Mouse (Mus musculus) midbrain, embryonic 16.5 days (tissue): ENCODE measurements around the gene Tmem138. TPM values are rescaled to one million over a fixed set of nuclear protein-coding genes. Genes with fewer than 3 reads are reported as not detected.
"Not testable (repeated sequence)": the region's sequence is repeated elsewhere in the genome, so short reads cannot be mapped to it uniquely, and the experiment has no call there.

Experiments
- ATAC-seq: fragments of 200-750 bp; cut with Nextera tagmentation; 2 replicates; pipeline ENCODE4 v1.8.0; 2017; ENCODE audit warnings: moderate TSS enrichment
- H3K27ac ChIP-seq: fragments of 300-500 bp; sonication (generic); 2 replicates; pipeline ENCODE4 v1.5.1; 2014; ENCODE audit warnings: mild to moderate bottlenecking, low read length, mixed read lengths
- H3K27me3 ChIP-seq: fragments of 300-500 bp; sonication (generic); 2 replicates; pipeline ENCODE4 v1.6.1; 2014; ENCODE audit warnings: low read depth, low read length, mixed read lengths; ENCODE audit not compliant: control insufficient read depth, insufficient read depth
- H3K36me3 ChIP-seq: fragments of 300-500 bp; sonication (generic); 2 replicates; pipeline ENCODE4 v1.6.1; 2014; ENCODE audit warnings: mild to moderate bottlenecking, low read length, moderate library complexity, mixed read lengths; ENCODE audit not compliant: control insufficient read depth, insufficient read depth
- H3K4me1 ChIP-seq: fragments of 300-500 bp; sonication (generic); 2 replicates; pipeline ENCODE4 v1.6.1; 2014; ENCODE audit warnings: mild to moderate bottlenecking, low read length, mixed read lengths; ENCODE audit not compliant: control insufficient read depth, insufficient read depth
- H3K4me2 ChIP-seq: fragments of 300-500 bp; sonication (generic); 2 replicates; pipeline ENCODE4 v1.6.1; 2014; ENCODE audit warnings: mild to moderate bottlenecking, low read length, mixed read lengths
- H3K4me3 ChIP-seq: fragments of 300-500 bp; sonication (generic); 2 replicates; pipeline ENCODE4 v1.5.1; 2014; ENCODE audit warnings: low read depth, mild to moderate bottlenecking, low read length, moderate library complexity, mixed read lengths
- H3K9ac ChIP-seq: fragments of 300-500 bp; sonication (generic); 2 replicates; pipeline ENCODE4 v1.6.1; 2014; ENCODE audit warnings: low read depth, low read length, mixed read lengths
- H3K9me3 ChIP-seq: fragments of 300-500 bp; sonication (generic); replicated peaks from 2 replicates; pipeline ENCODE4 v1.6.1; 2014; ENCODE audit warnings: mild to moderate bottlenecking, low read length, mixed read lengths; ENCODE audit not compliant: control insufficient read depth, poor library complexity, severe bottlenecking
- WGBS: fragments of 180-500 bp; shearing (Covaris S2); extraction: QIAGEN DNeasy Blood & Tissue Kit; methylation state at CpG from one replicate; pipeline ENCODE4 v1.1.7; 2014; 5-methylcytosine and 5-hydroxymethylcytosine counted together
- polyA plus RNA-seq: library from polyadenylated mRNA; unstranded; fragments of >200 nt; fragmentation: Nextera tagmentation; extraction: Ambion mirVana; gene quantifications from 2 replicates; pipeline ENCODE4 v1.2.1, GENCODE M21; 2015

Tmem138 gene
- polyA plus RNA-seq, 1 experiment from 2014 or later: 37.8 TPM

DNA sequence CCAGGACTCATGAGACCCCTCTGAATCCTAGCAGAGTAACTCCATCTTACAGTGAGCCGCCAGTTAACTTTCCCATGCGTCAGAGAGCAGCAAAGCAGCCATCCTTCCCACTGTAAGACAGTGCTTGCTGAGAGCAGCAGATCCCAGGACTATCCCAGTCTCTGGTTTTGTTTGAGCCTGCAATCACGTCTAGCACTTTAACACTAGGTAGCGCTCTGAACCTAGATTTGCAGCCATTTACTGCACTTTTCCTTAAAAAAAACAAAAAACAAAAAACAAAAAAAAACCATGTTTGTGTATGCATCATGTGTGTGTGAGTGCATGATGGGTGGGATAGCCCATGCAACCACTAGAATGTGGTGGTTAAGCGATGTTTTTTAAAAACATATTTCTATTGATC is 17.1 kb downstream of the Tmem138 start:
- H3K27ac ChIP-seq: no peak overlapping the region
- ATAC-seq: no peak
- H3K4me3 ChIP-seq: no peak overlapping the region
- no peaks in the 10 kb centered on the region for H3K27me3 ChIP-seq
- no peaks in the 10 kb centered on the region for H3K9me3 ChIP-seq
- H3K4me1 ChIP-seq: peaks cover 11% of the 10 kb centered on the region
- H3K9ac ChIP-seq: no peak overlapping the region
- H3K4me2 ChIP-seq: no peak overlapping the region
- no peaks in the 10 kb centered on the region for H3K36me3 ChIP-seq
- WGBS: 37% methylated on average over 5 of the region's 5 CpGs

DNA sequence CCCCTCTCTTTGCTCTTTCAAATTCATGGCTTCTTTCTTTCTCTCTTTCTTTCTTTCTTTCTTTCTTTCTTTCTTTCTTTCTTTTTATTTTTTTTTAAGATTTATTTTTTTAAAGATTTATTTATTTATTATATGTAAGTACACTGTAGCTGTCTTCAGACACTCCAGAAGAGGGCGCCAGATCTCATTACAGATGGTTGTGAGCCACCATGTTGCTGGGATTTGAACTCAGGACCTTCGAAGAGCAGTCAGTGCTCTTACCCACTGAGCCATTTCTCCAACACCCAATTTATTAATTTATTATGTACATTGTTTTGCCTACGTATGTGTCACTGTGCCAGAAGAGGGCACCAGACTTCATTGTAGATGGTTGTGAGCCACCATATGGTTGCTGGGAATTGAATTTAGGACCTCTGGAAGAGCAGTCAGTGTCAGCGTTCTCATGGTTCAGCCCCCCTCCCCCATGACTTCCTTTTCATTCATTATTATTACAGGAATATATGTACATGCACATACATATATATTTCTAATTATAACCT is 19.3 kb downstream of the Tmem138 start:
- not testable (repeated sequence) for H3K27ac ChIP-seq, H3K4me2 ChIP-seq, H3K36me3 ChIP-seq, ATAC-seq, H3K27me3 ChIP-seq, H3K9ac ChIP-seq, H3K9me3 ChIP-seq, H3K4me3 ChIP-seq
- 77% methylated on average over 4 of the region's 4 CpGs for WGBS
- H3K4me1 ChIP-seq: peaks cover 19% of the 10 kb centered on the region

- no peaks in the 10 kb centered on the region for H3K9me3 ChIP-seq
- no peak overlapping the region for H3K4me3 ChIP-seq
- peaks cover 3% of the 10 kb centered on the region for H3K36me3 ChIP-seq
- H3K27me3 ChIP-seq: no peaks in the 10 kb centered on the region
- H3K9ac ChIP-seq: no peak overlapping the region
- ATAC-seq: no peak
- H3K4me1 ChIP-seq: peaks cover 19% of the 10 kb centered on the region
- 82% methylated on average over 2 of the region's 2 CpGs for WGBS
- H3K27ac ChIP-seq: no peak overlapping the region
- H3K4me2 ChIP-seq: no peak overlapping the region
These were observed 19.7 kb downstream of the Tmem138 start for GRCm38 (mm10) chr19:10557430-10557829.

DNA sequence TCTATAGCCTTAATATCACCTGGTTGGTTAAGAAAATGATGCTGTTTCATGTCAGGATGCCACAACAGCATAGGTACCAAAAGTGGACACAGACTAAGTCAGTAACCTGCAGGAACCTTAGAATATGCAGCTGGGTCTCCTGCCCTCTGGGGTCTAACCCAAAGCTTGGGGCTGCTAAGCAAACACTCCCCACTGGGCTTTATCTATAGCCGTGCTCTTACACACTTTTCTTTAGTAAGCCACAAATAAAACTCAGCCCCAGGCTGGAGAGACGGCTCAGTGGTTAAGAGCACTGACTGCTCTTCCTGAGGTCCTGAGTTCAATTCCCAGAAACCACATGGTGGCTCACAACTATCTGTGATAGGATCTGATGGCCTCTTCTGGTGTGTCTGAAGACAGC is 20.2 kb downstream of the Tmem138 start:
- peaks cover 19% of the 10 kb centered on the region for H3K4me1 ChIP-seq
- no peak overlapping the region for H3K4me2 ChIP-seq
- H3K36me3 ChIP-seq: peaks cover 6% of the 10 kb centered on the region
- no peak overlapping the region for H3K27ac ChIP-seq
- no peak overlapping the region for H3K4me3 ChIP-seq
- H3K9ac ChIP-seq: no peak overlapping the region
- H3K27me3 ChIP-seq: no peaks in the 10 kb centered on the region
- H3K9me3 ChIP-seq: no peaks in the 10 kb centered on the region
- 69% methylated on average over 2 of the region's 2 CpGs for WGBS
- ATAC-seq: no peak

DNA sequence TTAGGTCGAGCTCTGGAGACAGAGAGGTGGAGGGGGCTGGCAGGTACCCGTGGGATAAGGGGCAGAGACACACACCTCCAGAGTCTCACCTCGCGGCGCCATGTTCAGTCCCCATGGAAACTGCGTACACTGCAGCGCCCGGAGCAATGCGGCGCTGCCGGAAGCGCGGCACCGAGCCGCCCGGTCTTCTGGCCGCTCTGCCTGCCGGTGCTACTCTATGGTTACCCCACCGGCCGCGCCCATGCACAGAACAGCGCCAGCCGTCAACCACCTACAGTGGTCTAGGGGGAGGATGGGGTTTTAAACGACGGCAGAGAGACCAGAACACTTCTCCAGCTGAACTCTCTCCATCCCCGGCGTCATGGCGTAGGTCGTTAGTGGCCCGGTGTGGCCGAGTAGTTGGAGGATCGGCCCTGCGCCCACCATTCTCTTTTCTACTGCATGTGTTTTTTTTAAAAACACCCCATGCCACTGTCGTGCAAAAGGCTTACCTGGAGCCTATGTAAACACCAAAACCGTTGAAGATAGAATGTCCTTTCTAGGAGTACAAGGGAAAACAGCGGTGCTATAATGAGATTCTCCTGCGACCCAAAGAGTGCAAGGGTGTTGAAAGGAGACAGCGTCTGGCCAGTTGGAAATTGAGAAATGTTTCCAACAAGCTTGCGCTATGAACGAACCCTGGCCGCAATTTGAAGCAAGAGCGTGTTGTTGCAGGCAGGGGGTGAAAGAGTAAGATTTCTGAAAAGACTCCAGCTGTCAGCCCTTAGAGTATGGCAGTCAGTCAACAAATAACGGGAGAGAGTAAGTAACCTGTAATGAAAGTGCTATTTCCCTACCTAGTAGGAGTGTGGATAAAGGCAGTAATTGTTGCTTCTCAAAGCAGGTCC is 21.3 kb downstream of the Tmem138 start, which contains the start of gene Tmem216:
Tmem216 (minus strand) TSS at position 615 of the 887 bp plus-strand sequence.
- peak; percentile 99 for ATAC-seq

DNA sequence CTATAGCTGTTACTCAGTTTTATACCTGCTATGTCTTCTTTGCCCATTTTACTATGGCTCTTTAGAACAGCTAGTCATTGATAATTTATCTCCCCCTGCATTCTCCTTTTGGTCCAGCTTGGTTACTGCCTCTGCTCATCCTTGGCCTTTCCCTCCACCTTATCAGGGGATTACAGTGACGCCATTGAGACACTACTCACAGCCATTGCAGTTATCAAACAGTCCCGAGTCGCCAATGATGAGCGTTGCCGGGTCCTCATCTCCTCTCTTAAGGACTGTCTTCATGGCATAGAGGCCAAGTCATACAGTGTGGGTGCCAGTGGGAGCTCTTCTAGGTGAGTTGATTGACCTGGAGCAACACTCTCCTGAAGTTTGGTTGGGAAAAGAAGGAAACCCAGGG is 37.7 kb downstream of the Tmem138 start:
- ATAC-seq: no peak
- no peaks in the 10 kb centered on the region for H3K4me1 ChIP-seq
- WGBS: 97% methylated on average over 5 of the region's 5 CpGs
- no peak overlapping the region for H3K4me3 ChIP-seq
- peaks cover 53% of the 10 kb centered on the region for H3K36me3 ChIP-seq
- H3K9ac ChIP-seq: no peak overlapping the region
- H3K9me3 ChIP-seq: no peaks in the 10 kb centered on the region
- H3K27ac ChIP-seq: no peak overlapping the region
- H3K4me2 ChIP-seq: no peak overlapping the region
- no peaks in the 10 kb centered on the region for H3K27me3 ChIP-seq

More for the DNA sequence above, 21.3 kb downstream of the Tmem138 start, which contains the start of gene Tmem216:
- Histone ChIP-seq H3K4me1 (peaks cover 19% of the 10 kb centered on the region), H3K9ac (peak within 1 kb of the TSS; percentile 79), H3K4me2 (peak within 1 kb of the TSS; percentile 88), H3K36me3 (peaks cover 15% of the 10 kb centered on the region), H3K27ac (peak within 1 kb of the TSS; percentile 94), H3K4me3 (peak within 1 kb of the TSS; percentile 51), H3K27me3 (no peaks in the 10 kb centered on the region), H3K9me3 (no peaks in the 10 kb centered on the region)
- 1% methylated on average over 42 of the region's 43 CpGs for WGBS

DNA sequence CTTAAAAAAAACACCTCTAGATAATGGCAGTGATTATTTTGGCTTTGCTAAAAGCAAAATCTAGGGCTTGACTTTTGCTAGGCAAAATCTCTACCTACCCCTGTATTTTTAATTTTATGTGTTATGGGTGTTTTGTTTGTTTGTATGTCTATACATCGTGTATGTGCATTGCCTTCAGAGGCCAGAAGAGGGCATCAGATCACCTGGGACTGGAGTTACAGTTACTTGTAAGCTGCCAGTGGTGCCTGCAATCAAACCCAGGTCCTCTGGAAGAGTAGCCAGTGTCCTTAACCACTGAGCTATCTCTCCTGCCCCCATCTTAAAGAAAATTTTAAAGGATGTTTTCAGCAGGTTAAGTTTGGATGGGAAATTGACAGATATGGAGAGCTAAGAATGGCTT is 47.1 kb downstream of the Tmem138 start:
- Histone ChIP-seq H3K4me2 (no peak overlapping the region), H3K36me3 (peaks cover 31% of the 10 kb centered on the region), H3K9ac (no peak overlapping the region), H3K4me1 (peaks cover 21% of the 10 kb centered on the region), H3K9me3 (no peaks in the 10 kb centered on the region), H3K4me3 (no peak overlapping the region), H3K27me3 (no peaks in the 10 kb centered on the region), H3K27ac (no peak overlapping the region)
- WGBS: 97% methylated on average over 1 of the region's 1 CpGs
- ATAC-seq: no peak

GRCm38 (mm10) chr19:10525910-10526309 is 51.3 kb downstream of the Tmem138 start, which contains the start of gene Sdhaf2:
Gene Sdhaf2 (minus strand): TSS chr19:10526142.
- peaks cover 33% of the 10 kb centered on the region for H3K4me1 ChIP-seq
- no peaks in the 10 kb centered on the region for H3K9me3 ChIP-seq
- peak; percentile 2; the same call in 1 of the 2 replicates for ATAC-seq
- peak within 1 kb of the TSS; percentile 99 for H3K9ac ChIP-seq
- 0 out of 2 replicates have a peak, but pooled peaks cover 4% of the 10 kb centered on the region for H3K36me3 ChIP-seq
- H3K27ac ChIP-seq: peak within 1 kb of the TSS; percentile 98
- H3K4me2 ChIP-seq: peak within 1 kb of the TSS; percentile 84
- H3K27me3 ChIP-seq: no peaks in the 10 kb centered on the region
- peak within 1 kb of the TSS; percentile 99 for H3K4me3 ChIP-seq
- under 1% methylated on average over 11 of the region's 11 CpGs for WGBS
